Mouse (Mus musculus) megakaryocyte, embryonic 14.5 days (primary cell): ENCODE measurements around the gene Ppp1r21.

Source experiments
- FLI1 ChIP-seq: IDR thresholded peaks from 2 replicates; pipeline ENCODE4 v1.6.1; 2012; ENCODE audit warnings: low read length, inconsistent platforms, mixed read lengths
- GATA1 ChIP-seq: IDR thresholded peaks from 3 replicates; pipeline ENCODE4 v1.6.1; 2012; ENCODE audit warnings: mixed read lengths, low read length, inconsistent platforms, borderline replicate concordance

GRCm38 (mm10) chr17:88625931-88626330 lies 96.0 kb downstream of the Ppp1r21 start:
- TF ChIP-seq GATA1 (no peak), FLI1 (no peak)
